In genomic region chr9:20643781-20644180, GRCm38 (mm10) we compare ENCODE assay signal across 8 mouse cellular contexts. TPM values are rescaled to one million over a fixed set of nuclear protein-coding genes. Genes with fewer than 3 reads are reported as not detected.
DNase-seq lines count a peak whose midpoint lies in the region; ATAC-seq and TF ChIP-seq lines count a peak whose summit lies in the region.

No protein-coding gene starts in this region.

- peak overlapping the region; percentile 63 for H3K9ac ChIP-seq in liver, adult 2 months (ENCODE audit: low read depth, low read length)
- H3K9ac ChIP-seq in hindbrain, embryonic 15.5 days: peak overlapping the region; percentile 90
- H3K9ac ChIP-seq in midbrain, embryonic 16.5 days (ENCODE audit: low read depth, low read length): peak overlapping the region; percentile 89

- no peak for ATAC-seq in hindbrain, embryonic 15.5 days (ENCODE audit: low FRiP score, low read depth)
- ATAC-seq in midbrain, embryonic 16.5 days: no peak

- 3% methylated on average over 13 of the region's 13 CpGs for WGBS in liver, adult 2 months
- 2% methylated on average over 13 of the region's 13 CpGs for WGBS in bone marrow, adult 2 months
- 11% methylated on average over 13 of the region's 13 CpGs for WGBS in hindbrain, embryonic 15.5 days
- 10% methylated on average over 13 of the region's 13 CpGs for WGBS in midbrain, embryonic 16.5 days

- TF ChIP-seq CTCF in liver, adult 2 months (IDR thresholded peaks at IDR 0.05; ENCODE audit: low read depth, low read length): no peak
- no peak for TF ChIP-seq CTCF in bone marrow, adult 2 months (IDR thresholded peaks at IDR 0.05; ENCODE audit: control insufficient read depth, insufficient read depth, low read length)

- H3K4me1 ChIP-seq in liver, adult 2 months (ENCODE audit: control insufficient read depth, insufficient read depth, low read length): peaks cover 14% of the 10 kb centered on the region
- no peaks in the 10 kb centered on the region; the same call in none of the 2 replicates for H3K4me1 ChIP-seq in bone marrow, adult 2 months (ENCODE audit: control insufficient read depth, insufficient read depth, low read length)
- H3K4me1 ChIP-seq in hindbrain, embryonic 15.5 days (replicated peaks): peaks cover 45% of the 10 kb centered on the region
- H3K4me1 ChIP-seq in midbrain, embryonic 16.5 days (ENCODE audit: control insufficient read depth, insufficient read depth, low read length): peaks cover 32% of the 10 kb centered on the region

- H3K4me2 ChIP-seq in hindbrain, embryonic 15.5 days: peak overlapping the region; percentile 95
- peak overlapping the region; percentile 99 for H3K4me2 ChIP-seq in midbrain, embryonic 16.5 days (ENCODE audit: low read length)

- H3K27ac ChIP-seq in liver, adult 2 months (replicated peaks; ENCODE audit: insufficient read depth, low read depth, low read length): peak overlapping the region; percentile 49; the same call in 1 of the 2 replicates
- peak overlapping the region; percentile 4; the same call in 1 of the 2 replicates for H3K27ac ChIP-seq in bone marrow, adult 2 months (ENCODE audit: control insufficient read depth, insufficient read depth, low read depth, low read length, poor library complexity)
- H3K27ac ChIP-seq in hindbrain, embryonic 15.5 days (replicated peaks): peak overlapping the region; percentile 95
- H3K27ac ChIP-seq in midbrain, embryonic 16.5 days (ENCODE audit: low read length): peak overlapping the region; percentile 89

- H3K79me2 ChIP-seq in liver, adult 2 months (ENCODE audit: control insufficient read depth, insufficient read depth, low read length): peaks cover 11% of the 10 kb centered on the region

- H3K9me3 ChIP-seq in hindbrain, embryonic 15.5 days: no peaks in the 10 kb centered on the region
- no peaks in the 10 kb centered on the region for H3K9me3 ChIP-seq in midbrain, embryonic 16.5 days (replicated peaks; ENCODE audit: control insufficient read depth, low read length, poor library complexity, severe bottlenecking)

- no peak for TF ChIP-seq POLR2A in liver, adult 2 months (IDR thresholded peaks at IDR 0.05; ENCODE audit: extremely low read depth, insufficient read depth, low read length)
- TF ChIP-seq POLR2A in bone marrow, adult 2 months (IDR thresholded peaks at IDR 0.05; ENCODE audit: borderline replicate concordance, control insufficient read depth, low read depth, low read length): no peak; the same call in 1 of the 2 replicates

- H3K36me3 ChIP-seq in liver, adult 2 months (ENCODE audit: control insufficient read depth, insufficient read depth, low read length): 0 out of 2 replicates have a peak, but pooled peaks cover 1% of the 10 kb centered on the region
- peaks cover 27% of the 10 kb centered on the region; the same call in 1 of the 2 replicates for H3K36me3 ChIP-seq in hindbrain, embryonic 15.5 days
- H3K36me3 ChIP-seq in midbrain, embryonic 16.5 days (ENCODE audit: control insufficient read depth, insufficient read depth, low read length): peaks cover 9% of the 10 kb centered on the region

- peak overlapping the region; percentile 77 for H3K4me3 ChIP-seq in liver, adult 2 months (ENCODE audit: insufficient read depth, low read depth, low read length)
- H3K4me3 ChIP-seq in bone marrow, adult 2 months (replicated peaks; ENCODE audit: control insufficient read depth, low read depth, low read length): peak overlapping the region; percentile 77
- peak overlapping the region; percentile 84 for H3K4me3 ChIP-seq in hindbrain, embryonic 15.5 days
- peak overlapping the region; percentile 84 for H3K4me3 ChIP-seq in midbrain, embryonic 16.5 days (ENCODE audit: low read depth, low read length)

- peak; percentile 22 for DNase-seq in liver, adult 2 months (ENCODE audit: extremely low read depth, low read depth, low spot score)
- DNase-seq in liver (no peak), MN1 (ENCODE audit: low spot score) (no peak)
- DNase-seq in frontal cortex, postnatal 25 days (ENCODE audit: low spot score in 2 of 2): no peak
- no peak for DNase-seq in right cerebral cortex, postnatal 10 days (ENCODE audit: low spot score in 2 of 2)

- no peaks in the 10 kb centered on the region for H3K27me3 ChIP-seq in liver, adult 2 months (ENCODE audit: control insufficient read depth, insufficient read depth, low read length)
- no peaks in the 10 kb centered on the region for H3K27me3 ChIP-seq in hindbrain, embryonic 15.5 days
- H3K27me3 ChIP-seq in midbrain, embryonic 16.5 days (ENCODE audit: control insufficient read depth, insufficient read depth, low read depth, low read length): no peaks in the 10 kb centered on the region

RNA-seq across cellular contexts. Expression of gene Fbxl12, which starts 0.8 kb away (rescaled TPM):
- 2.7 and 2.8 TPM in 2 replicates for total RNA-seq in liver, adult 2 months (2014; rRNA removed)
- 9.5 and 16.2 TPM in 2 replicates for polyA plus RNA-seq in liver, adult 2 months (2012; rRNA removed)
- polyA plus RNA-seq in bone marrow, adult 2 months (2011; ENCODE audit: insufficient read depth, insufficient read length, low replicate concordance, missing spikeins): 10.7 and 28.8 TPM in 2 replicates
- 13.8 TPM in 2 replicates for polyA plus RNA-seq in hindbrain, embryonic 15.5 days (2015; fragmentation: Nextera tagmentation; extraction: Ambion mirVana)
- 13.8 and 14.7 TPM in 2 replicates for polyA plus RNA-seq in midbrain, embryonic 16.5 days (2015; fragmentation: Nextera tagmentation; extraction: Ambion mirVana)

RNA-seq across cellular contexts. Expression of gene Ubl5, which starts 1.1 kb away (rescaled TPM):
- total RNA-seq in liver, adult 2 months (2014; rRNA removed): 63.5 and 72.7 TPM in 2 replicates
- polyA plus RNA-seq in liver, adult 2 months (2012; rRNA removed): 261 and 273 TPM in 2 replicates
- 137 and 207 TPM in 2 replicates for polyA plus RNA-seq in bone marrow, adult 2 months (2011; ENCODE audit: insufficient read depth, insufficient read length, low replicate concordance, missing spikeins)
- polyA plus RNA-seq in hindbrain, embryonic 15.5 days (2015; fragmentation: Nextera tagmentation; extraction: Ambion mirVana): 441 and 476 TPM in 2 replicates
- polyA plus RNA-seq in midbrain, embryonic 16.5 days (2015; fragmentation: Nextera tagmentation; extraction: Ambion mirVana): 444 and 482 TPM in 2 replicates

RNA-seq across cellular contexts. Expression of gene Pin1, which starts 8.1 kb away (rescaled TPM):
- 7.4 and 8.1 TPM in 2 replicates for total RNA-seq in liver, adult 2 months (2014; rRNA removed)
- 9.0 and 9.5 TPM in 2 replicates for polyA plus RNA-seq in liver, adult 2 months (2012; rRNA removed)
- 4.3 and 8.3 TPM in 2 replicates for polyA plus RNA-seq in bone marrow, adult 2 months (2011; ENCODE audit: insufficient read depth, insufficient read length, low replicate concordance, missing spikeins)
- polyA plus RNA-seq in hindbrain, embryonic 15.5 days (2015; fragmentation: Nextera tagmentation; extraction: Ambion mirVana): 66.0 and 66.3 TPM in 2 replicates
- polyA plus RNA-seq in midbrain, embryonic 16.5 days (2015; fragmentation: Nextera tagmentation; extraction: Ambion mirVana): 61.0 and 61.6 TPM in 2 replicates

Comparison
In these comparisons a context has a peak if more than half of its experiments do, and no peak if none do; other contexts are left out.
1. H3K27ac ChIP-seq: peak in every context shown above with its lines; median percentile 95 in hindbrain, embryonic 15.5 days; 89 in midbrain, embryonic 16.5 days; 49 in liver, adult 2 months; 4 in bone marrow, adult 2 months.